Mouse (Mus musculus): Measurements from ENCODE around the gene Gmds. TPM values are rescaled to one million over a fixed set of nuclear protein-coding genes. Genes with fewer than 3 reads are reported as not detected.
A peak's percentile ranks its signal among the peaks of the same experiment; 100 is the strongest.

Gene Gmds
- total RNA-seq, 1 experiment: 7.3 TPM

DNA sequence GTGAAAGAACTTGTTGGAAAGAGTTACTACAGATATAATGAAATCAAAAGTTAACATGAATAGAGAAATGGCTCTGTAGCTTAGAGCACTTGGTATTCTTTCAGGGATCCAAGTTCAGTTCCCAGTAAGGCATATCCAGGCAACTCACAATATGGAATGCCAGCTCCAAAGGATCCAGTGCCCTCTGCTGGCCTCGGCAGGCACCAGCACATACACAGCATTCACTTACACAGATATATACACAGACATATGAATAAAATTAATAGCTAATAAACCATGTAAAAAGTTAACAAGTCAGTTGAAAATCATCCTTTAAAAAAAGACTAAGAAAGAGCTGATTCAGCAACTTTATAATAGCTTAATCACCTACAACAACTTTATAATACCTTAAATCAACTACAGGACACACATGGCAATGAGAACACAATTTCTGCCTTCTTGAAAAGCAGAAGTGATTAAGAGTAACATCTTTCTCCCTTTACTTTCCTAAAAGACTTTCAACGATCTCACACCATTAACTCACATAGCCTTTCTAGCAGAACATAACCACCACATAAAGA, 65.5 kb downstream of the Gmds start:
- DNase-seq (ENCODE audit: low read depth, low spot score): peak; percentile 15
- Histone ChIP-seq H3K4me3 (ENCODE audit: insufficient read depth in 1 of 2, low read depth in 1 of 2, low read length in 2 of 2, poor library complexity in 1 of 2, severe bottlenecking in 1 of 2) (no peak overlapping the region), H3K27ac (ENCODE audit: insufficient read depth, low read depth, low read length, poor library complexity, severe bottlenecking) (no peak overlapping the region), H3K9me3 (ENCODE audit: control insufficient read depth, insufficient read depth, low read depth, low read length) (no peaks in the 10 kb centered on the region), H3K4me1 (ENCODE audit: control insufficient read depth in 2 of 2, insufficient read depth in 2 of 2, low read length in 2 of 2, poor library complexity in 1 of 2) (no peaks in the 10 kb centered on the region), H3K36me3 (ENCODE audit: control insufficient read depth, insufficient read depth, low read length, poor library complexity, severe bottlenecking) (no peaks in the 10 kb centered on the region), H3K9ac (ENCODE audit: insufficient read depth, low read depth, low read length, poor library complexity, severe bottlenecking) (no peak overlapping the region)
- peak; percentile 82 for TF ChIP-seq MAFK (IDR thresholded peaks at IDR 0.05; ENCODE audit: insufficient read depth, low read depth, low read length)
- TF ChIP-seq CHD2 (IDR thresholded peaks at IDR 0.05; ENCODE audit: low read depth, low read length): no peak
- TF ChIP-seq ZC3H11A (IDR thresholded peaks at IDR 0.05; ENCODE audit: borderline replicate concordance, low read depth, low read length): peak; percentile 30; the same call in 1 of the 2 replicates
- in situ Hi-C loops (cut with MboI; ENCODE audit: low sequenced_read_pairs in 2 of 2, unreplicated experiment in 2 of 2): no loop called here

DNA sequence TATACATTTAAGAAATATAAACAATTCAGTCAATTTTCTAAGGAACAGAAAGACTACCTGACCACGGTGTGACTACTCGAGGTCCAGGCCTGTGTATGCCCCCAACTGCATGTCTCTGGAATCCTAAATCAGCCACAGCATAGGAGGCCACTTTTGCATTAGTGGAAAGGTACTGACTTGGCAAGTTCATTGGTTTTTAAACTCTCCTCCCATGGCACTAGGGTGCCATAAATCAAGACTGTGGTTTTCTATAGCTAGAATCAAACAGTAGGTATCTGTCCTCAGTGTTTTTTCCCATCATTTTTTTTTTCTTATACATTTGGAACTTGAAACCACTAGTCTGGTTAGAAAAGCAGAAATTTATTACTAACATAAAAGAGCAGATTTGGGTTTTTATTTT, 68.8 kb downstream of the Gmds start:
- no peaks in the 10 kb centered on the region for H3K4me1 ChIP-seq (ENCODE audit: control insufficient read depth in 2 of 2, insufficient read depth in 2 of 2, low read length in 2 of 2, poor library complexity in 1 of 2)
- no peak overlapping the region for H3K4me3 ChIP-seq (ENCODE audit: insufficient read depth in 1 of 2, low read depth in 1 of 2, low read length in 2 of 2, poor library complexity in 1 of 2, severe bottlenecking in 1 of 2)
- no peak overlapping the region for H3K27ac ChIP-seq (ENCODE audit: insufficient read depth, low read depth, low read length, poor library complexity, severe bottlenecking)
- TF ChIP-seq MAFK (IDR thresholded peaks at IDR 0.05; ENCODE audit: insufficient read depth, low read depth, low read length) (no peak), HCFC1 (IDR thresholded peaks at IDR 0.05; ENCODE audit: borderline replicate concordance, insufficient read depth, low read length) (no peak), ZNF384 (IDR thresholded peaks at IDR 0.05; ENCODE audit: low read depth, low read length) (no peak), ZC3H11A (IDR thresholded peaks at IDR 0.05; ENCODE audit: borderline replicate concordance, low read depth, low read length) (no peak)
- no peaks in the 10 kb centered on the region for H3K36me3 ChIP-seq (ENCODE audit: control insufficient read depth, insufficient read depth, low read length, poor library complexity, severe bottlenecking)
- no peak for DNase-seq (ENCODE audit: low read depth, low spot score)
- no peaks in the 10 kb centered on the region for H3K9me3 ChIP-seq (ENCODE audit: control insufficient read depth, insufficient read depth, low read depth, low read length)
- H3K9ac ChIP-seq (ENCODE audit: insufficient read depth, low read depth, low read length, poor library complexity, severe bottlenecking): no peak overlapping the region
- in situ Hi-C loops (cut with MboI; ENCODE audit: low sequenced_read_pairs in 2 of 2, unreplicated experiment in 2 of 2): no loop called here

DNA sequence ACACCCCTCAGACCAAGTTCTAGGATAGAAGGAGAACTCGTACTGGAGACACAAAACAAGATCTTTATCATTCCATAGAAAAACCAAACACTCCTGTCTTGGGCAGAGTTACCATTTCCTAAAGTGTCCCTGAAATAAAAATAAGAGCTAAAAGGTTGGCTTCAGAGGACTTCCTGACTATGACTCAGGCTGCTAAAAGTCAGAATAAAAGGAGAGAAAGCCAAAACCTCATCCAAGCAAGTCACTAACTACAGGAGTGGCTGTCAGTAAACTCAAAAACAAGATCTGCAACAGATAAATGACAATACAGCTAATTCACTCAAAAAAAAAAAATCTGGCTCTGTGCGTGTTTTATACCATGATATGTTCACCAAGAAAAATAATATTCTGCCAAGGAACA, 69.3 kb downstream of the Gmds start:
- Histone ChIP-seq H3K9ac (ENCODE audit: insufficient read depth, low read depth, low read length, poor library complexity, severe bottlenecking) (no peak overlapping the region), H3K36me3 (ENCODE audit: control insufficient read depth, insufficient read depth, low read length, poor library complexity, severe bottlenecking) (no peaks in the 10 kb centered on the region), H3K9me3 (ENCODE audit: control insufficient read depth, insufficient read depth, low read depth, low read length) (no peaks in the 10 kb centered on the region), H3K27ac (ENCODE audit: insufficient read depth, low read depth, low read length, poor library complexity, severe bottlenecking) (no peak overlapping the region), H3K4me3 (ENCODE audit: insufficient read depth in 1 of 2, low read depth in 1 of 2, low read length in 2 of 2, poor library complexity in 1 of 2, severe bottlenecking in 1 of 2) (no peak overlapping the region), H3K4me1 (ENCODE audit: control insufficient read depth in 2 of 2, insufficient read depth in 2 of 2, low read length in 2 of 2, poor library complexity in 1 of 2) (no peaks in the 10 kb centered on the region)
- in situ Hi-C loops (cut with MboI; ENCODE audit: low sequenced_read_pairs in 2 of 2, unreplicated experiment in 2 of 2): no loop called here
- no peak for DNase-seq (ENCODE audit: low read depth, low spot score)
- TF ChIP-seq CHD2 (IDR thresholded peaks at IDR 0.05; ENCODE audit: low read depth, low read length) (no peak), MAFK (IDR thresholded peaks at IDR 0.05; ENCODE audit: insufficient read depth, low read depth, low read length) (no peak), ZNF384 (IDR thresholded peaks at IDR 0.05; ENCODE audit: low read depth, low read length) (no peak), ZC3H11A (IDR thresholded peaks at IDR 0.05; ENCODE audit: borderline replicate concordance, low read depth, low read length) (no peak), HCFC1 (IDR thresholded peaks at IDR 0.05; ENCODE audit: borderline replicate concordance, insufficient read depth, low read length) (no peak)

DNA sequence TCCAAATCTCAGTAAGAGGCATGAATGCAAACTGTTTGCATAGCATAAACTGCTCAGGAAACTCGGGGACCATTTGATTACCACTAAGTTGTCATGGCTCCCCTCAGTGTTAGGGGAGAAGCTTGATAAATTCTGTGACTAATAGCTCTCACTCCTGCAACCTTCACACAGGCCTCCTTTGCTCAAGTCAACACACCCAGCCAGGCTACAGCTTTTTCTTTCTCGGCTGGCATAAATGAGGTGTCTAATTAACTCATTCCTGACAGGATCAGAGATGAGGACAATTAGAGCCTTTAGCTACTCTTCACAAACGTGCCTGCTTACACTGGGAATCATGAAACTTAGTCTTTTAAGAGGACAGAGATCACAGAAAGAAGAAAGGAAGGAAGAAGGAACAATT, 70.3 kb downstream of the Gmds start:
- H3K9ac ChIP-seq (ENCODE audit: insufficient read depth, low read depth, low read length, poor library complexity, severe bottlenecking): no peak overlapping the region
- no peaks in the 10 kb centered on the region for H3K4me1 ChIP-seq (ENCODE audit: control insufficient read depth in 2 of 2, insufficient read depth in 2 of 2, low read length in 2 of 2, poor library complexity in 1 of 2)
- TF ChIP-seq ZC3H11A (IDR thresholded peaks at IDR 0.05; ENCODE audit: borderline replicate concordance, low read depth, low read length) (no peak), ZNF384 (IDR thresholded peaks at IDR 0.05; ENCODE audit: low read depth, low read length) (no peak), CHD2 (IDR thresholded peaks at IDR 0.05; ENCODE audit: low read depth, low read length) (no peak), HCFC1 (IDR thresholded peaks at IDR 0.05; ENCODE audit: borderline replicate concordance, insufficient read depth, low read length) (no peak), MAFK (IDR thresholded peaks at IDR 0.05; ENCODE audit: insufficient read depth, low read depth, low read length) (no peak)
- no peaks in the 10 kb centered on the region for H3K36me3 ChIP-seq (ENCODE audit: control insufficient read depth, insufficient read depth, low read length, poor library complexity, severe bottlenecking)
- no peak overlapping the region for H3K4me3 ChIP-seq (ENCODE audit: insufficient read depth in 1 of 2, low read depth in 1 of 2, low read length in 2 of 2, poor library complexity in 1 of 2, severe bottlenecking in 1 of 2)
- no peak for DNase-seq (ENCODE audit: low read depth, low spot score)
- H3K9me3 ChIP-seq (ENCODE audit: control insufficient read depth, insufficient read depth, low read depth, low read length): no peaks in the 10 kb centered on the region
- in situ Hi-C loops (cut with MboI; ENCODE audit: low sequenced_read_pairs in 2 of 2, unreplicated experiment in 2 of 2): no loop called here
- no peak overlapping the region for H3K27ac ChIP-seq (ENCODE audit: insufficient read depth, low read depth, low read length, poor library complexity, severe bottlenecking)

DNA sequence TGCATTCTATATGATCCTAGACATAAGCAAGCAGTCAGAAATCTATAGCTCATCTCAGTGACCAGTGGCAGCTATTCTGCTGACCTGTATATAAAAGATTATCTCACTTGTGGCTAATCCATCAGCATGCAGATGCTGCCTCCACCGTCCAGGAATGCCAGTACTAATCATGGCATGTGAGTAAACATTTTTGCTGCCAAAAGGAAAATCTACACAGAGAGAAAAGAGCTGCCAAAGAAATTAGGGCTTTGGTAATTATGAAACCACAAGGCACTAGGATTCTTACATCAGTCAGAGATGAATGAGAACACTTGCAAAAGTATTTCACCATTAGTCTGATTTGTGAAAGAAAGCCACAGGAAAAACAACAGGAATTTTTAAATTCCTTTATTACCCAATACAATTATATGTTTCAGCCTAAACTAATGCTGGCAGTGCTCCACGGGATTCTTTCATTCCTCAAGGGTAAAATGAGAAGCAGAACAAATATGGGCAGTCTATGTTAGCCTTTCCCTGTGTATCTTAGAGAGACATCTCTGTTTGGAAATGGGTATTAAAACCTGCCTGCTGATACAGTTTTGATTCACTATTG, 71.3 kb downstream of the Gmds start:
- in situ Hi-C loops (cut with MboI; ENCODE audit: low sequenced_read_pairs in 2 of 2, unreplicated experiment in 2 of 2): no loop called here
- Histone ChIP-seq H3K27ac (ENCODE audit: insufficient read depth, low read depth, low read length, poor library complexity, severe bottlenecking) (no peak overlapping the region), H3K9ac (ENCODE audit: insufficient read depth, low read depth, low read length, poor library complexity, severe bottlenecking) (no peak overlapping the region), H3K9me3 (ENCODE audit: control insufficient read depth, insufficient read depth, low read depth, low read length) (no peaks in the 10 kb centered on the region), H3K36me3 (ENCODE audit: control insufficient read depth, insufficient read depth, low read length, poor library complexity, severe bottlenecking) (no peaks in the 10 kb centered on the region), H3K4me1 (ENCODE audit: control insufficient read depth in 2 of 2, insufficient read depth in 2 of 2, low read length in 2 of 2, poor library complexity in 1 of 2) (no peaks in the 10 kb centered on the region), H3K4me3 (ENCODE audit: insufficient read depth in 1 of 2, low read depth in 1 of 2, low read length in 2 of 2, poor library complexity in 1 of 2, severe bottlenecking in 1 of 2) (no peak overlapping the region)
- no peak for DNase-seq (ENCODE audit: low read depth, low spot score)
- TF ChIP-seq HCFC1 (IDR thresholded peaks at IDR 0.05; ENCODE audit: borderline replicate concordance, insufficient read depth, low read length) (no peak), CHD2 (IDR thresholded peaks at IDR 0.05; ENCODE audit: low read depth, low read length) (no peak), ZC3H11A (IDR thresholded peaks at IDR 0.05; ENCODE audit: borderline replicate concordance, low read depth, low read length) (no peak), MAFK (IDR thresholded peaks at IDR 0.05; ENCODE audit: insufficient read depth, low read depth, low read length) (no peak), ZNF384 (IDR thresholded peaks at IDR 0.05; ENCODE audit: low read depth, low read length) (no peak)

Data from ES-E14 (cell line).